Mouse (Mus musculus) neural tube, embryonic 12.5 days (tissue): Measurements from ENCODE around the gene Kptn. TPM values are rescaled to one million over a fixed set of nuclear protein-coding genes. Genes with fewer than 3 reads are reported as not detected.
A peak's percentile ranks its signal among the peaks of the same experiment; 100 is the strongest.

Experiments
- ATAC-seq: fragments of 200-750 bp; cut with Nextera tagmentation; 2 replicates; pipeline ENCODE4 v1.8.0; 2017; ENCODE audit warnings: low read depth, mild to moderate bottlenecking, moderate TSS enrichment, moderate library complexity; ENCODE audit not compliant: low FRiP score
- H3K27ac ChIP-seq: fragments of 300-500 bp; sonication (generic); 2 replicates; pipeline ENCODE4 v1.5.1; 2016
- H3K27me3 ChIP-seq: fragments of 300-500 bp; sonication (generic); replicated peaks from 2 replicates; pipeline ENCODE4 v1.6.1; 2016; ENCODE audit warnings: mild to moderate bottlenecking
- H3K36me3 ChIP-seq: fragments of 300-500 bp; sonication (generic); 2 replicates; pipeline ENCODE4 v1.6.1; 2016; ENCODE audit warnings: mild to moderate bottlenecking
- H3K4me1 ChIP-seq: fragments of 300-500 bp; sonication (generic); 2 replicates; pipeline ENCODE4 v1.6.1; 2016
- H3K4me2 ChIP-seq: fragments of 300-500 bp; sonication (generic); replicated peaks from 2 replicates; pipeline ENCODE4 v1.6.1; 2016; ENCODE audit warnings: mild to moderate bottlenecking
- H3K4me3 ChIP-seq: fragments of 300-500 bp; sonication (generic); 2 replicates; pipeline ENCODE4 v1.5.1; 2016
- H3K9ac ChIP-seq: fragments of 300-500 bp; sonication (generic); 2 replicates; pipeline ENCODE4 v1.6.1; 2016; ENCODE audit warnings: mild to moderate bottlenecking
- H3K9me3 ChIP-seq: fragments of 300-500 bp; sonication (generic); 2 replicates; pipeline ENCODE4 v1.6.1; 2016; ENCODE audit warnings: mild to moderate bottlenecking
- WGBS: fragments of 180-500 bp; shearing (Covaris S2); methylation state at CpG from one replicate; pipeline ENCODE4 v1.1.7; 2016; 5-methylcytosine and 5-hydroxymethylcytosine counted together
- polyA plus RNA-seq: library from polyadenylated mRNA; unstranded; fragments of >200 nt; fragmentation: Nextera tagmentation; extraction: Ambion mirVana; gene quantifications from 2 replicates; pipeline ENCODE4 v1.2.1, GENCODE M21; 2016

Gene Kptn
- polyA plus RNA-seq, 1 experiment from 2014 or later = 32.9 TPM

GRCm38 (mm10) chr7:16101726-16102475, 17.8 kb upstream of the Kptn start:
- Histone ChIP-seq H3K4me1 (peaks cover 38% of the 10 kb centered on the region), H3K27me3 (no peaks in the 10 kb centered on the region), H3K36me3 (peaks cover 18% of the 10 kb centered on the region), H3K9ac (no peak overlapping the region), H3K4me3 (no peak overlapping the region), H3K9me3 (no peaks in the 10 kb centered on the region), H3K27ac (no peak overlapping the region; the same call in 1 of the 2 replicates), H3K4me2 (no peak overlapping the region)
- ATAC-seq = no peak
- WGBS = 74% methylated on average over 15 of the region's 15 CpGs

- Histone ChIP-seq H3K9ac (no peak overlapping the region), H3K27ac (0 out of 2 replicates have a peak overlapping the region, but pooled peaks have one; percentile 32), H3K4me1 (peaks cover 38% of the 10 kb centered on the region), H3K9me3 (no peaks in the 10 kb centered on the region), H3K4me3 (no peak overlapping the region), H3K4me2 (no peak overlapping the region), H3K27me3 (no peaks in the 10 kb centered on the region), H3K36me3 (peaks cover 26% of the 10 kb centered on the region)
- 90% methylated on average over 5 of the region's 5 CpGs for WGBS
- no peak for ATAC-seq
Observed at GRCm38 (mm10) chr7:16102686-16103226, 16.9 kb upstream of the Kptn start.

- Histone ChIP-seq H3K27me3 (no peaks in the 10 kb centered on the region), H3K9me3 (no peaks in the 10 kb centered on the region), H3K36me3 (peaks cover 36% of the 10 kb centered on the region), H3K4me3 (no peak overlapping the region), H3K4me1 (peaks cover 38% of the 10 kb centered on the region), H3K27ac (no peak overlapping the region; the same call in 1 of the 2 replicates), H3K4me2 (0 out of 2 replicates have a peak overlapping the region, but pooled peaks have one; percentile 4), H3K9ac (no peak overlapping the region)
- ATAC-seq = peak; percentile 69
- 77% methylated on average over 6 of the region's 6 CpGs for WGBS
Observed at GRCm38 (mm10) chr7:16103760-16104159, 15.9 kb upstream of the Kptn start.

- no peak overlapping the region for H3K4me2 ChIP-seq
- H3K27me3 ChIP-seq = no peaks in the 10 kb centered on the region
- peak overlapping the region; percentile 26; the same call in 1 of the 2 replicates for H3K9ac ChIP-seq
- no peak overlapping the region for H3K27ac ChIP-seq
- peaks cover 29% of the 10 kb centered on the region for H3K4me1 ChIP-seq
- peaks cover 46% of the 10 kb centered on the region for H3K36me3 ChIP-seq
- no peaks in the 10 kb centered on the region for H3K9me3 ChIP-seq
- ATAC-seq = no peak
- WGBS = 92% methylated on average over 7 of the region's 7 CpGs
- no peak overlapping the region for H3K4me3 ChIP-seq
Observed at GRCm38 (mm10) chr7:16104611-16105388, 14.9 kb upstream of the Kptn start.

GRCm38 (mm10) chr7:16108886-16109542, 10.7 kb upstream of the Kptn start:
- Histone ChIP-seq H3K4me3 (no peak overlapping the region), H3K9me3 (no peaks in the 10 kb centered on the region), H3K27me3 (no peaks in the 10 kb centered on the region), H3K27ac (no peak overlapping the region), H3K36me3 (peaks cover 78% of the 10 kb centered on the region), H3K4me2 (no peak overlapping the region), H3K4me1 (peaks cover 8% of the 10 kb centered on the region; the same call in 1 of the 2 replicates), H3K9ac (no peak overlapping the region)
- 93% methylated on average over 9 of the region's 9 CpGs for WGBS
- ATAC-seq = no peak

- Histone ChIP-seq H3K4me3 (no peak overlapping the region), H3K9me3 (no peaks in the 10 kb centered on the region), H3K4me2 (no peak overlapping the region), H3K27ac (no peak overlapping the region), H3K27me3 (no peaks in the 10 kb centered on the region), H3K9ac (no peak overlapping the region), H3K36me3 (peaks cover 81% of the 10 kb centered on the region), H3K4me1 (no peaks in the 10 kb centered on the region)
- WGBS = 95% methylated on average over 8 of the region's 8 CpGs
- no peak for ATAC-seq
Observed at GRCm38 (mm10) chr7:16110158-16110557, 9.5 kb upstream of the Kptn start.

- Histone ChIP-seq H3K9ac (no peak overlapping the region), H3K4me3 (no peak overlapping the region), H3K36me3 (peaks cover 95% of the 10 kb centered on the region), H3K4me1 (no peaks in the 10 kb centered on the region), H3K4me2 (no peak overlapping the region), H3K27me3 (no peaks in the 10 kb centered on the region), H3K27ac (no peak overlapping the region), H3K9me3 (no peaks in the 10 kb centered on the region)
- no peak for ATAC-seq
- 89% methylated on average over 7 of the region's 7 CpGs for WGBS
Observed at GRCm38 (mm10) chr7:16111284-16112090, 8.2 kb upstream of the Kptn start.

GRCm38 (mm10) chr7:16116418-16116817, 3.3 kb upstream of the Kptn start:
- Histone ChIP-seq H3K4me2 (no peak overlapping the region), H3K4me1 (peaks cover 7% of the 10 kb centered on the region; the same call in 1 of the 2 replicates), H3K9ac (no peak overlapping the region), H3K27me3 (no peaks in the 10 kb centered on the region), H3K36me3 (peaks cover 65% of the 10 kb centered on the region), H3K4me3 (no peak overlapping the region), H3K27ac (no peak overlapping the region), H3K9me3 (no peaks in the 10 kb centered on the region)
- ATAC-seq = no peak
- 90% methylated on average over 7 of the region's 7 CpGs for WGBS

GRCm38 (mm10) chr7:16117100-16117499, 2.6 kb upstream of the Kptn start:
- Histone ChIP-seq H3K36me3 (peaks cover 59% of the 10 kb centered on the region), H3K27ac (no peak overlapping the region), H3K4me3 (no peak overlapping the region), H3K9me3 (no peaks in the 10 kb centered on the region), H3K4me1 (peaks cover 7% of the 10 kb centered on the region; the same call in 1 of the 2 replicates), H3K27me3 (no peaks in the 10 kb centered on the region), H3K4me2 (no peak overlapping the region), H3K9ac (no peak overlapping the region)
- WGBS = 83% methylated on average over 3 of the region's 3 CpGs
- ATAC-seq = no peak

GRCm38 (mm10) chr7:16120262-16120600, 536 bp downstream of the Kptn start:
- H3K36me3 ChIP-seq = peaks cover 33% of the 10 kb centered on the region
- peak overlapping the region; percentile 67; the same call in 1 of the 2 replicates for H3K9ac ChIP-seq
- H3K4me3 ChIP-seq = peak overlapping the region; percentile 71
- peaks cover 7% of the 10 kb centered on the region; the same call in 1 of the 2 replicates for H3K4me1 ChIP-seq
- H3K27ac ChIP-seq = no peak overlapping the region
- H3K9me3 ChIP-seq = no peaks in the 10 kb centered on the region
- 52% methylated on average over 9 of the region's 9 CpGs for WGBS
- H3K27me3 ChIP-seq = no peaks in the 10 kb centered on the region
- H3K4me2 ChIP-seq = peak overlapping the region; percentile 61
- ATAC-seq = peak; percentile 59; the same call in 1 of the 2 replicates

GRCm38 (mm10) chr7:16125829-16126228, 6.1 kb downstream of the Kptn start:
- no peak overlapping the region for H3K27ac ChIP-seq
- WGBS = 84% methylated on average over 9 of the region's 9 CpGs
- H3K27me3 ChIP-seq = no peaks in the 10 kb centered on the region
- no peak overlapping the region for H3K9ac ChIP-seq
- no peaks in the 10 kb centered on the region for H3K9me3 ChIP-seq
- peaks cover 15% of the 10 kb centered on the region for H3K4me1 ChIP-seq
- H3K4me2 ChIP-seq = no peak overlapping the region
- ATAC-seq = no peak
- H3K36me3 ChIP-seq = peaks cover 14% of the 10 kb centered on the region
- H3K4me3 ChIP-seq = no peak overlapping the region
